Mouse (Mus musculus): ENCODE data around the gene Rims1.

- no peak for TF ChIP-seq CTCF (IDR thresholded peaks at IDR 0.05; ENCODE audit: insufficient read depth, low read depth, low read length)
- no peak for TF ChIP-seq POLR2A (IDR thresholded peaks at IDR 0.05; ENCODE audit: insufficient read depth, low read depth, low read length)
Observed at GRCm38 (mm10) chr1:22511614-22512013, 294.2 kb downstream of the Rims1 start.

Measured in olfactory bulb, adult 2 months (tissue).